Comparison of ENCODE assay signal across 16 mouse cellular contexts in genomic region chr16:35165788-35166187, GRCm38 (mm10). TPM values are rescaled to one million over a fixed set of nuclear protein-coding genes. Genes with fewer than 3 reads are reported as not detected.
DNase-seq lines count a peak whose midpoint lies in the region; ATAC-seq and TF ChIP-seq lines count a peak whose summit lies in the region.
"Had no signal": no experiment of that assay in that cellular context is flagged by ENCODE, and none has a peak within 500 bp of the region (broad histone marks: within the 10 kb centered on the region; RNA-seq: fewer than 3 reads in every experiment).

No protein-coding gene starts in this region.

- H3K27ac ChIP-seq in forebrain, postnatal 0 days (ENCODE audit: low read depth, low read length), result no peak overlapping the region; the same call in 1 of the 2 replicates
- H3K27ac ChIP-seq in forebrain, embryonic 12.5 days, result no peak overlapping the region
- H3K27ac ChIP-seq: lung, embryonic 15.5 days had no signal

- no peak overlapping the region; the same call in 1 of the 2 replicates for H3K4me2 ChIP-seq in forebrain, postnatal 0 days (ENCODE audit: low read depth)
- no peak overlapping the region for H3K4me2 ChIP-seq in forebrain, embryonic 12.5 days
- H3K4me2 ChIP-seq: lung, embryonic 15.5 days had no signal

- TF ChIP-seq POLR2A in brain, embryonic 14.5 days (IDR thresholded peaks at IDR 0.05; ENCODE audit: borderline replicate concordance, extremely low read depth, insufficient read depth, insufficient read length, poor library complexity, severe bottlenecking), result no peak

- no peak for ATAC-seq in forebrain, postnatal 0 days
- no peak for ATAC-seq in forebrain, embryonic 12.5 days (ENCODE audit: low FRiP score)
- ATAC-seq: inflammation-experienced regulatory T-cells, adult 6 months had no signal

- peak; percentile 39 for DNase-seq in forebrain, postnatal 0 days
- peak; percentile 26 to 43 for DNase-seq in left cerebral cortex, postnatal 14 days (ENCODE audit: low spot score in 2 of 2)
- DNase-seq in left cerebral cortex, adult 18-20 months (ENCODE audit: low spot score in 2 of 2), result no peak
- peak; percentile 35 for DNase-seq in brain, embryonic 14.5 days (ENCODE audit: low read depth)
- peak; percentile 86 to 89 for DNase-seq in cerebellum, postnatal 10 days
- DNase-seq in kidney, adult 8-10 months, result no peak
- no peak for DNase-seq in heart, postnatal 25 days (ENCODE audit: low spot score)
- DNase-seq: B cell, adult 2 months; heart, adult 11 months; kidney, postnatal 10 days; thymus, adult 2 months had no signal

- H3K9me3 ChIP-seq in forebrain, postnatal 0 days (ENCODE audit: low read length), result no peaks in the 10 kb centered on the region
- H3K9me3 ChIP-seq in forebrain, embryonic 12.5 days, result no peaks in the 10 kb centered on the region
- H3K9me3 ChIP-seq: lung, embryonic 15.5 days; neural tube, embryonic 13.5 days had no signal

- H3K4me1 ChIP-seq in forebrain, postnatal 0 days (ENCODE audit: insufficient read depth), result peaks cover 29% of the 10 kb centered on the region
- H3K4me1 ChIP-seq in forebrain, embryonic 12.5 days, result peaks cover 24% of the 10 kb centered on the region

- H3K4me3 ChIP-seq in forebrain, postnatal 0 days (ENCODE audit: low read depth, low read length), result no peak overlapping the region
- H3K4me3 ChIP-seq in forebrain, embryonic 12.5 days (replicated peaks), result no peak overlapping the region
- H3K4me3 ChIP-seq: lung, embryonic 15.5 days; neural tube, embryonic 13.5 days had no signal

- no peak for TF ChIP-seq CTCF in forebrain, postnatal 0 days (IDR thresholded peaks at IDR 0.05; ENCODE audit: low read depth)
- TF ChIP-seq CTCF in brain, embryonic 14.5 days (IDR thresholded peaks at IDR 0.05; ENCODE audit: borderline replicate concordance, extremely low read depth, insufficient read depth, insufficient read length), result no peak

- intact Hi-C loops in left cerebral cortex, postnatal 14 days (cut with DNase I), result no loop called here
- intact Hi-C loops in heart, postnatal 25 days (cut with DNase I), result no loop called here

- 57% methylated on average over 3 of the region's 3 CpGs for WGBS in forebrain, postnatal 0 days
- 90% methylated on average over 3 of the region's 3 CpGs for WGBS in forebrain, embryonic 12.5 days

- H3K9ac ChIP-seq in forebrain, postnatal 0 days, result no peak overlapping the region
- H3K9ac ChIP-seq in forebrain, embryonic 12.5 days, result no peak overlapping the region
- H3K9ac ChIP-seq: lung, embryonic 15.5 days had no signal

- H3K36me3 ChIP-seq in forebrain, postnatal 0 days (ENCODE audit: insufficient read depth), result no peaks in the 10 kb centered on the region
- no peaks in the 10 kb centered on the region for H3K36me3 ChIP-seq in forebrain, embryonic 12.5 days (replicated peaks)
- H3K36me3 ChIP-seq: lung, embryonic 15.5 days; neural tube, embryonic 13.5 days had no signal

- H3K27me3 ChIP-seq in forebrain, postnatal 0 days (ENCODE audit: insufficient read depth, low read length), result no peaks in the 10 kb centered on the region
- H3K27me3 ChIP-seq in forebrain, embryonic 12.5 days, result no peaks in the 10 kb centered on the region
- H3K27me3 ChIP-seq: lung, embryonic 15.5 days; neural tube, embryonic 13.5 days had no signal

RNA-seq across cellular contexts. Expression of gene Adcy5, which starts 11.1 kb away (rescaled TPM):
- 52.7 and 57.8 TPM in 2 replicates for total RNA-seq in forebrain, postnatal 0 days (2014; rRNA removed)
- 5.8 and 7.0 TPM in 2 replicates for polyA plus RNA-seq in forebrain, postnatal 0 days (2015; fragmentation: Nextera tagmentation; extraction: Ambion mirVana)
- 2.5 and 2.8 TPM in 2 replicates for polyA plus RNA-seq in forebrain, embryonic 12.5 days (2016; fragmentation: Nextera tagmentation; extraction: Ambion mirVana)
- total RNA-seq in left cerebral cortex, postnatal 14 days (2021), result 10 to 100 TPM; 87.4 to 95.7 TPM
- total RNA-seq in left cerebral cortex, adult 18-20 months (2021), result 100 to 1,000 TPM; 122 to 142 TPM
- polyA plus RNA-seq in brain, embryonic 14.5 days (2012; rRNA removed), result 25.5 and 36.2 TPM in 2 replicates
- total RNA-seq in heart, postnatal 25 days (2021), result 10 to 100 TPM; 54.8 to 55.3 TPM
- total RNA-seq: megakaryocyte progenitor cell, adult 5-6 weeks had no signal

Comparison
In these comparisons a context has a peak if more than half of its experiments do, and no peak if none do; other contexts are left out.
1. DNase-seq: peak in forebrain, postnatal 0 days (single experiment), left cerebral cortex, postnatal 14 days (2 of 2), brain, embryonic 14.5 days (single experiment) and cerebellum, postnatal 10 days (2 of 2); none in left cerebral cortex, adult 18-20 months (0 of 2), kidney, adult 8-10 months (0 of 2) and heart, postnatal 25 days (single experiment).